Comparison of ENCODE assay signal across 15 mouse cellular contexts in the genomic region with DNA sequence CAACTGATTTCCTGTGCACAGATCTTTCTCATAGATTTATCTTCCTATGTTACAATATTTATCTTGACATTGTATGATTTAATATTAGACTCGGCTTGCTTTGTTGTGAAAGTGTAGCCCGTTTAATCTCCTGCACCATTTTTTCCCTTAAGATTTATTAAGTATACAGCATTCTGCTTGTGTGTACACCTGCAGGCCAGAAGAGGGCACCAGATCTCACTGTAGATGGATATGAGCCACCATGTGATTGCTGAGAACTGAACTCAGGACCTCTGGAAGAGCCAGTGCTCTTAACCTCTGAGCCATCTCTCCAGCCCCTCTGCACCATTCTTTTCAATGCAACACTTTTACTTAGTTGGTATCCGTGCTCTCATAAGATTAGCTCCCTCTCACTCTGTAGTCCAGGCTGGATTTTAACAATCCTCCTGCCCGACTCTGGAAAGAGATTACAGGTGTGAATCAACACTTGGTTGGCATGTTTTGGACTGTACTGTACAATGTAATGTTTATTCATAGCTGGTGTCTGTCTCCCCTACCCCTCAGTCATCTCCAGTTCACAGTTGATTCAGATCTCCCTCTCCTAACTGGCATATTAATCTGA. TPM values are rescaled to one million over a fixed set of nuclear protein-coding genes. Genes with fewer than 3 reads are reported as not detected.
DNase-seq lines count a peak whose midpoint lies in the region; ATAC-seq and TF ChIP-seq lines count a peak whose summit lies in the region.
"Had no signal": no experiment of that assay in that cellular context is flagged by ENCODE, and none has a peak within 500 bp of the region (broad histone marks: within the 10 kb centered on the region; RNA-seq: fewer than 3 reads in every experiment).

No protein-coding gene starts in this region.

- peak; percentile 49 for TF ChIP-seq RAD21 in MEL (IDR thresholded peaks at IDR 0.05; ENCODE audit: low read depth, low read length)

- H3K36me3 ChIP-seq in lung, embryonic 14.5 days (ENCODE audit: insufficient read depth) = peaks cover 55% of the 10 kb centered on the region
- peaks cover 0 to 14% of the 10 kb centered on the region in 2 experiments; a peak in 2 of 4 replicates for H3K36me3 ChIP-seq in MEL (ENCODE audit: control insufficient read depth in 1 of 2, insufficient read depth in 2 of 2, low read length in 2 of 2)
- H3K36me3 ChIP-seq in stomach, postnatal 0 days (ENCODE audit: control insufficient read depth, insufficient read depth, low read length) = peaks cover 2% of the 10 kb centered on the region; the same call in 1 of the 2 replicates

- TF ChIP-seq EP300 in MEL (IDR thresholded peaks at IDR 0.05; ENCODE audit: low read depth in 1 of 2, low read length in 2 of 2) = no peak
- TF ChIP-seq EP300 in stomach, postnatal 0 days (optimal IDR thresholded peaks at IDR 0.05) = no peak

- DNase-seq in heart, adult 11 months = peak; percentile 82
- no peak for DNase-seq in heart, postnatal 36 days
- peak; percentile 39 for DNase-seq in lung, embryonic 14.5 days
- DNase-seq in lung, postnatal 4 days = no peak
- DNase-seq in MEL (ENCODE audit: low read depth, low spot score) = peak; percentile 49
- DNase-seq in stomach, postnatal 0 days (ENCODE audit: low spot score) = no peak
- no peak for DNase-seq in frontal cortex, postnatal 14 days (ENCODE audit: low spot score in 2 of 2)
- DNase-seq in frontal cortex, adult 2 months (ENCODE audit: extremely low spot score in 1 of 2, low spot score in 1 of 2) = no peak
- DNase-seq: adrenal gland, postnatal 14 days; cerebellum, adult 11-12 months had no signal

- H3K9me3 ChIP-seq in lung, embryonic 14.5 days (ENCODE audit: low read depth, low read length) = no peaks in the 10 kb centered on the region
- H3K9me3 ChIP-seq in MEL (replicated peaks; ENCODE audit: insufficient read depth, low read length) = no peaks in the 10 kb centered on the region
- H3K9me3 ChIP-seq in stomach, postnatal 0 days (ENCODE audit: control insufficient read depth, low read length) = no peaks in the 10 kb centered on the region
- H3K9me3 ChIP-seq: forebrain, embryonic 12.5 days; limb, embryonic 10.5 days had no signal

- TF ChIP-seq POLR2A in MEL (IDR thresholded peaks at IDR 0.05; ENCODE audit: control insufficient read depth in 1 of 2, insufficient read depth in 1 of 2, low read depth in 1 of 2, low read length in 2 of 2, poor library complexity in 1 of 2) = no peak

- H3K27ac ChIP-seq in lung, embryonic 14.5 days (ENCODE audit: low read depth) = no peak overlapping the region
- no peak overlapping the region for H3K27ac ChIP-seq in MEL (ENCODE audit: control insufficient read depth, low read depth, low read length)
- no peak overlapping the region for H3K27ac ChIP-seq in stomach, postnatal 0 days (replicated peaks)
- H3K27ac ChIP-seq: embryonic facial prominence, embryonic 10.5 days; forebrain, embryonic 12.5 days; limb, embryonic 10.5 days; macrophage had no signal

- H3K4me3 ChIP-seq in lung, embryonic 14.5 days (ENCODE audit: low read depth, low read length) = no peak overlapping the region
- no peak overlapping the region for H3K4me3 ChIP-seq in MEL (ENCODE audit: control insufficient read depth in 1 of 2, insufficient read depth in 1 of 2, low read depth in 2 of 2, low read length in 2 of 2)
- no peak overlapping the region for H3K4me3 ChIP-seq in stomach, postnatal 0 days (ENCODE audit: low read depth, low read length)
- H3K4me3 ChIP-seq: embryonic facial prominence, embryonic 10.5 days; forebrain, embryonic 12.5 days; heart, embryonic 12.5 days; limb, embryonic 10.5 days had no signal

- H3K4me1 ChIP-seq in lung, embryonic 14.5 days (ENCODE audit: insufficient read depth) = no peaks in the 10 kb centered on the region
- no peaks in the 10 kb centered on the region for H3K4me1 ChIP-seq in MEL (ENCODE audit: control insufficient read depth in 1 of 2, insufficient read depth in 2 of 2, low read length in 2 of 2)
- H3K4me1 ChIP-seq in stomach, postnatal 0 days (replicated peaks; ENCODE audit: control insufficient read depth, insufficient read depth) = no peaks in the 10 kb centered on the region
- H3K4me1 ChIP-seq: embryonic facial prominence, embryonic 10.5 days; forebrain, embryonic 12.5 days; heart, embryonic 12.5 days; limb, embryonic 10.5 days had no signal

- no peak overlapping the region for H3K4me2 ChIP-seq in lung, embryonic 14.5 days
- no peak overlapping the region for H3K4me2 ChIP-seq in stomach, postnatal 0 days (replicated peaks; ENCODE audit: low read depth)
- H3K4me2 ChIP-seq: forebrain, embryonic 12.5 days; heart, embryonic 12.5 days had no signal

- H3K79me2 ChIP-seq in MEL (ENCODE audit: control insufficient read depth, insufficient read depth, low read length, poor library complexity) = no peaks in the 10 kb centered on the region

- intact Hi-C loops in heart, postnatal 36 days (cut with DNase I) = no loop called here

- H3K27me3 ChIP-seq in lung, embryonic 14.5 days (ENCODE audit: insufficient read depth, low read length) = no peaks in the 10 kb centered on the region
- no peaks in the 10 kb centered on the region for H3K27me3 ChIP-seq in MEL (ENCODE audit: control insufficient read depth in 1 of 2, insufficient read depth in 2 of 2, low read length in 2 of 2)
- no peaks in the 10 kb centered on the region for H3K27me3 ChIP-seq in stomach, postnatal 0 days (ENCODE audit: control insufficient read depth, insufficient read depth, low read length)
- H3K27me3 ChIP-seq: forebrain, embryonic 12.5 days; heart, embryonic 12.5 days had no signal

- WGBS in lung, embryonic 14.5 days = 87% methylated on average over 4 of the region's 4 CpGs
- 83% methylated on average over 4 of the region's 4 CpGs for whole genome bisulfite sequencing in stomach, postnatal 0 days

- H3K9ac ChIP-seq in lung, embryonic 14.5 days = no peak overlapping the region
- H3K9ac ChIP-seq in MEL (ENCODE audit: control insufficient read depth, low read depth, low read length, poor library complexity, severe bottlenecking) = no peak overlapping the region
- no peak overlapping the region for H3K9ac ChIP-seq in stomach, postnatal 0 days (ENCODE audit: low read length)
- H3K9ac ChIP-seq: forebrain, embryonic 12.5 days; heart, embryonic 12.5 days had no signal

- ATAC-seq in lung, embryonic 14.5 days (ENCODE audit: insufficient read depth) = no peak
- no peak for ATAC-seq in stomach, postnatal 0 days (ENCODE audit: low FRiP score, low TSS enrichment)

- TF ChIP-seq CTCF in lung, embryonic 14.5 days (IDR thresholded peaks at IDR 0.05; ENCODE audit: low read depth) = peak; percentile 58
- TF ChIP-seq CTCF in MEL (IDR thresholded peaks at IDR 0.05 in 2 of 3, conservative IDR thresholded peaks at IDR 0.05 in 1 of 3; ENCODE audit: control insufficient read depth in 1 of 3, insufficient read depth in 1 of 3, low read depth in 2 of 3, low read length in 3 of 3, poor library complexity in 1 of 3, severe bottlenecking in 1 of 3) = peak; percentile 59 to 60 (median 60)
- TF ChIP-seq CTCF in stomach, postnatal 0 days (IDR thresholded peaks at IDR 0.05; ENCODE audit: low read depth) = peak; percentile 62

TF ChIP-seq in MEL, 35 proteins besides CTCF, POLR2A, EP300 and RAD21:
- TF ChIP-seq USF1 (IDR thresholded peaks at IDR 0.05; ENCODE audit: low read depth, low read length) (0 out of 2 replicates have a peak, but pooled peaks have one; percentile 20), MAZ (IDR thresholded peaks at IDR 0.05; ENCODE audit: low read depth, low read length) (no peak), ZC3H11A (IDR thresholded peaks at IDR 0.05; ENCODE audit: low read depth, low read length) (peak; percentile 14), SMC3 (IDR thresholded peaks at IDR 0.05; ENCODE audit: low read depth, low read length) (peak; percentile 47)

RNA-seq across cellular contexts. Expression of a gene that starts 25.0 kb away (rescaled TPM):
- total RNA-seq in heart, postnatal 36 days (2021) = 10 to 100 TPM; 32.4 to 38.7 TPM
- polyA plus RNA-seq in lung, embryonic 14.5 days (2014; fragmentation: Nextera tagmentation; extraction: Ambion mirVana) = 301 and 326 TPM in 2 replicates
- 97.9 and 99.7 TPM in 2 replicates for total RNA-seq in MEL (2012; rRNA removed)
- polyA plus RNA-seq in MEL (2012; ENCODE audit: insufficient read depth in 1 of 2, insufficient read length in 2 of 2, low read depth in 1 of 2, low replicate concordance in 2 of 2, missing spikeins in 1 of 2) = 1,000 to 10,000 TPM in 1 of 2 experiments, 100 to 1,000 TPM in 1; 207 to 5,191 TPM
- 114 and 133 TPM in 2 replicates for polyA plus RNA-seq in stomach, postnatal 0 days (2015; fragmentation: Nextera tagmentation; extraction: Ambion mirVana)
- polyA plus RNA-seq in frontal cortex, adult 2 months (2012; rRNA removed) = 31.1 and 44.5 TPM in 2 replicates

RNA-seq across cellular contexts. Expression of a gene that starts 36.5 kb away (rescaled TPM):
- total RNA-seq in heart, postnatal 36 days (2021) = 1 to 10 TPM; 3.6 to 4.2 TPM
- 27.5 and 28.4 TPM in 2 replicates for polyA plus RNA-seq in lung, embryonic 14.5 days (2014; fragmentation: Nextera tagmentation; extraction: Ambion mirVana)
- 2.5 and 2.7 TPM in 2 replicates for total RNA-seq in MEL (2012; rRNA removed)
- polyA plus RNA-seq in MEL (2012; ENCODE audit: insufficient read depth in 1 of 2, insufficient read length in 2 of 2, low read depth in 1 of 2, low replicate concordance in 2 of 2, missing spikeins in 1 of 2) = 1 to 10 TPM in 1 of 2 experiments, not detected in 1; 3.9 TPM
- polyA plus RNA-seq in stomach, postnatal 0 days (2015; fragmentation: Nextera tagmentation; extraction: Ambion mirVana) = 10.0 and 10.2 TPM in 2 replicates
- 12.8 and 14.1 TPM in 2 replicates for polyA plus RNA-seq in frontal cortex, adult 2 months (2012; rRNA removed)

RNA-seq across cellular contexts. Expression of a gene that starts 37.7 kb away (rescaled TPM):
- total RNA-seq in heart, postnatal 36 days (2021) = 10 to 100 TPM; 10.1 to 10.3 TPM
- polyA plus RNA-seq in lung, embryonic 14.5 days (2014; fragmentation: Nextera tagmentation; extraction: Ambion mirVana) = 11.8 and 12.5 TPM in 2 replicates
- total RNA-seq in MEL (2012; rRNA removed) = 10.0 and 12.6 TPM in 2 replicates
- polyA plus RNA-seq in MEL (2012; ENCODE audit: insufficient read depth in 1 of 2, insufficient read length in 2 of 2, low read depth in 1 of 2, low replicate concordance in 2 of 2, missing spikeins in 1 of 2) = 1 to 10 TPM in 1 of 2 experiments, not detected in 1; 9.6 TPM
- polyA plus RNA-seq in stomach, postnatal 0 days (2015; fragmentation: Nextera tagmentation; extraction: Ambion mirVana) = 10.1 and 11.1 TPM in 2 replicates
- polyA plus RNA-seq in frontal cortex, adult 2 months (2012; rRNA removed) = 5.7 and 6.9 TPM in 2 replicates

RNA-seq across cellular contexts. Expression of a gene that starts 41.5 kb away (rescaled TPM):
- total RNA-seq in heart, postnatal 36 days (2021) = 10 to 100 TPM; 15.2 to 34.7 TPM
- polyA plus RNA-seq in lung, embryonic 14.5 days (2014; fragmentation: Nextera tagmentation; extraction: Ambion mirVana) = 1.2 and 1.5 TPM in 2 replicates
- total RNA-seq in MEL (2012; rRNA removed) = not detected in 2 replicates
- not detected for polyA plus RNA-seq in MEL (2012; ENCODE audit: insufficient read depth in 1 of 2, insufficient read length in 2 of 2, low read depth in 1 of 2, low replicate concordance in 2 of 2, missing spikeins in 1 of 2)
- polyA plus RNA-seq in stomach, postnatal 0 days (2015; fragmentation: Nextera tagmentation; extraction: Ambion mirVana) = 3.7 and 4.0 TPM in 2 replicates
- 9.1 and 9.7 TPM in 2 replicates for polyA plus RNA-seq in frontal cortex, adult 2 months (2012; rRNA removed)

Comparison
In these comparisons a context has a peak if more than half of its experiments do, and no peak if none do; other contexts are left out.
1. DNase-seq: peak in heart, adult 11 months (single experiment), lung, embryonic 14.5 days (single experiment) and MEL (single experiment); none in heart, postnatal 36 days (0 of 2), lung, postnatal 4 days (0 of 2), stomach, postnatal 0 days (single experiment), frontal cortex, postnatal 14 days (0 of 2) and frontal cortex, adult 2 months (0 of 2).
2. Peak in every context shown above with its lines, with median percentiles within 50 percentile points of each other: CTCF ChIP-seq.